Mouse (Mus musculus) activated CD4-positive, CD25-positive, alpha-beta regulatory T cell, adult 4 months (primary cell): ENCODE measurements around the gene Spata45. TPM values are rescaled to one million over a fixed set of nuclear protein-coding genes. Genes with fewer than 3 reads are reported as not detected.

ENCODE experiments used
- ATAC-seq: one replicate; pipeline ENCODE4 v1.8.0; 2017
- polyA plus RNA-seq, 2 experiments: library from polyadenylated mRNA; unstranded; fragments of 100-300 nt; shearing (Covaris generic); gene quantifications; one replicate each; pipeline ENCODE4 v1.2.1; 2017

Spata45 gene
- polyA plus RNA-seq, 2 experiments from 2014 or later = not detected

DNA sequence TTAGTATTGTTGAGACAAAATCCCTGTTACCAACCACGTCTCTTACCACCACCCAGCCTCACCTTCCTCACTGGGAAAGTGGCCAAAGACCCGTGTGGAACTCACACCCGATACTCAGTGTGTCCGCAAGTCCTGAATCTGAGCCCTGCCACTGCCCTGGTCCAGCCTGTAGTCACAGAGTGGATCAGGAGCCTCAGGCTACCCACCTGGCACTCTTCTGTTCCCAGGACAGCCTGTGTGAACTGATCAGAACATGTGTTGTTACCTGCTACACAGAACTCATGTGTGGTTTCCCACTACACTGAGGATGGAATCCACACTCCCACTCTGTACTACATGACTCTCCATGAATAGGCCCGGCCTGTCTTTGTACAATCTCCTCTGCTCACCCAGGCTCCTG is 5.7 kb downstream of the Spata45 start:
- no peak for ATAC-seq

DNA sequence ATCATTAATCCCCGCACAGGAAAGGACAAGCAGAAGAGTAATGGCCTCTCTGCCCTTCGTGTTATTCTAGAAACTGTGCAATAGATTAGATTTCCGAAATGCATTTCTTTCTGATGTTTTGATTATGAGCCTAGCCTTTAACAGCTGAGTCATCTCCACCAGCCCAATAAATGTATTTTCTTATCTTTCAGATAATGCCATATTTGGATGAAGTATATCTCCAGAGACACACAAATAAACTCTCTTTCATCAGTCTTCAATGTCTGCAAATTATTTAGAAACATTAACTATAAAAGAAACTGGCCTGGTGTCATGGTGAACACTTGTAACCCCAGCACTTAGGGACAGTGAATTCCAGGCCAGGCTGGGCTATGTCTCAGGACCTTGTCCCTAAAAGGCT is 6.2 kb downstream of the Spata45 start:
- ATAC-seq = no peak

DNA sequence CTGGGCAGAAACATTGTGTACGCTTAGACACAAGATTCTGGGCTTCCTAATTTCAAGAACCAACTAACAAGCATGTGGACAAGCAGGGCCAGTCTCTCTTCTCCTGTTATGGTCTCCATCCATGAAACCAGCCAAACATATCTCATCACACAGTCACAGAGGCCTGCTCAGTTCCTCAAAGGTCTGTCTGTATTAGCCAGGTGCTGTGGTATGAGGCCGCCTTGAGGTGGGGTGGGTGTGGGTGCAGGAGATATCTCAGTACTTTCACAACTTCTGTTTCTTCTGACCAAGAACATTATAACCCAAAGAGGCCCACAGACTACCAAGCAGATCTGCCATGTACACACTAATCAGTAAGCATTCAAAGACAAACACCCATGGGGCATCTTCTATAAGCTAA is 8.8 kb downstream of the Spata45 start:
- ATAC-seq = no peak

DNA sequence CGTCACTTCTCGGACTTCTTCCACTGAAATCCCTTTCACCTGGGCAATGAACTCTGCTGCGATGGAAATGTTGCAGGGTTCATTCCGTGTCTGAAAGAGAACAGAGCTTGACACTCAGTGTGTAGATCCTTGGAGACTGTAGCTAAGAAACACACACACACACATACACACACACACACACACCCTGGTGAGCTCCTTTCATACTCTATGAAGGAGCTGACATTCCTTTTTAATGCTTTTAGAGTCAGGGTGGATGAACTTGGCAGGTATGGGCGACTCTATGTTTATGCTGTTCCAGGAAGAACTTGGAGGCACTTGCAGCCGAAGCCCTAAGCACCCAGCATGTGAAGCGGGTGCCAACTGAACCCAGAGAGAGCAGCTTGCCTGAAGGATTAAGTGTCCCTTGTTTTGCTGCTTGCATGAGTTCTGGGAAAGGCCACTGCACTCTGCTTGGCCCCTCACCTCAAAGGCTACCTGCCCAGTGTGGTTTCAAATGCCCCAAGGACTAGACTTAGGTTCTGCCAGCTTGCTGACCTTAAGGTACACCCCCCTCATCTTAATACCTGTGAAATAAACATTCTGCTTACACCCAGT is 9.9 kb downstream of the Spata45 start:
- ATAC-seq = no peak

DNA sequence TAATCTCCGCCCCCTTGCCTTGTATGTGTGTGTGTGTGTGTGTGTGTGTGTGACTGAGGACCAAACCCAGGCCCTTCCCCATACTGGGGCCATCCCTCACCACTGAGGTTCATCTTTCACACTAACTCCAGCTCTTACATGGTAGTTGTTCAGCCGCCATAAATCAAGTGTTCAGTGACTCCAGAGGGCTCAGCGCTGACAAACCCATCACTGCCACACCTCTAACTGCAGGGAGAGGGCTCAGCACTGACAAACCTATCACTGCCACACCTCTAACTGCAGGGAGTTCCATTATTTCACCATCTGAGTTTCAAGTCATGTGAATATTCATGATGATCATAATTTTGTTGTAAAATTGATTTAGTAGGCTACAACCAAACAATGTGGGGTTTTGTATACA is 17.1 kb downstream of the Spata45 start:
- ATAC-seq = no peak

DNA sequence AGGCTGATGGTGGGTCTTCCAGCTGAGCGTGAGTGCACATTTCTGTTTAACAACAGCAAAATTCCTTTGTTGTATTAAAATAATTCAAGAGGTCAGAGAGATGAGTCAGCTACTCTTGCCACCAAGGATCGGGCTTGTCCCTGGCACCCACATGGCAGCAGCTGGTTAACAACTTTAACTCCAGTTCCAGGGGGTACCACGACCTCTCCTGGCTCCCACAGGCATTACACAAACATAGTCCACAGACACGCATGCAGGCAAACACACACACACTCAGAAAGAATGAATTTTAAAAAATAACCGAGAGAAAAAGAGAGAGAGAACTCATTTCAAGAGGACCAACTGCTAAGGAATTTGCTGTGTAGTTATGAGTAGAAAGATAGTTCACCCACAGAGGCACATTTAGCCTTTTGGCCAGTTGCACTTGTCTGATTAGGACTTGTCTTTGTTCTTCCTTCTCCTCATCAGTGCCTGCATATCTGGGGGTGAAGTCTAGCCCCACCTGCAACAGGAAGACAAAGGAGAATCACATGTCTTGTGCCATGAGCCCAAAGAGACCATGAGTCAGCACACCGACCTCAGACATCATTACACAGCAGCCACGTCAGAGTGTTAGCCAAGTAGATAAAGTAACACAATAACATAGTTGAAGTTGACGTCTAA is 18.6 kb downstream of the Spata45 start:
- ATAC-seq = no peak

DNA sequence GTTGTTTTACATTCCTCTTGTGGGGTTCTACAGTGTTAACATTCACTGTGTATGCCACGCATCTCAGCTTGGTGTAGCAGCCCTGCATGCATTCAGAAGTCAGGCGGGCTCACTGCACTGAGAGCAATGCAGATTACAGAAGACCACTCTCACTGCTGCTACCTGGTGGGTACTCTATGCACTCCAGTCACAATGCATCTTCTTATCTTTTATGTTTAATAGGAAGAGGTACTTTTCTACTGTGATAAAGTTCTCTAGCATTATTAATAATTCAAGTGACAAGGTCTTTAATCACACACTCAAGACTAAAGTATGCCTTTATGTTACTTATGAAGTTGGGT is 19.1 kb downstream of the Spata45 start:
- ATAC-seq = no peak

DNA sequence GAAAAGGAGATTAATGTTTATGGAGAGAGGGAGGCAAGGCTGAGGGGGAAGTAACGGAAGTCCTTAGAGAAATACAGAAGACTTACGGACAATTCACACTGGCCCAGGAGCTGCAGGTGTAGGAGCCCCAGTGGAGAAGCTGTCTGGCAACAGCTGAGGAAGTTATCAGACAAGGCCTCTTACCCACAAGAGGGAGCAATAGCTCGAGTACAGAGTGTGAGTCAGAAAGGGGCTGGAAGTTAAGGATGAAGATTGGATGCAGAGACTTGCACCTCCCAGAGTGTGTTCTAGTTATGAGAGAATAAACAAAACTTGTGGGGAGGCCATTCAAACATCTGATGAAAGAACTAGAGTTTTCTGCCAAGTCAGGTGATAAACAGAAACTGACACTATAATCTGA is 21.0 kb downstream of the Spata45 start:
- ATAC-seq = no peak

DNA sequence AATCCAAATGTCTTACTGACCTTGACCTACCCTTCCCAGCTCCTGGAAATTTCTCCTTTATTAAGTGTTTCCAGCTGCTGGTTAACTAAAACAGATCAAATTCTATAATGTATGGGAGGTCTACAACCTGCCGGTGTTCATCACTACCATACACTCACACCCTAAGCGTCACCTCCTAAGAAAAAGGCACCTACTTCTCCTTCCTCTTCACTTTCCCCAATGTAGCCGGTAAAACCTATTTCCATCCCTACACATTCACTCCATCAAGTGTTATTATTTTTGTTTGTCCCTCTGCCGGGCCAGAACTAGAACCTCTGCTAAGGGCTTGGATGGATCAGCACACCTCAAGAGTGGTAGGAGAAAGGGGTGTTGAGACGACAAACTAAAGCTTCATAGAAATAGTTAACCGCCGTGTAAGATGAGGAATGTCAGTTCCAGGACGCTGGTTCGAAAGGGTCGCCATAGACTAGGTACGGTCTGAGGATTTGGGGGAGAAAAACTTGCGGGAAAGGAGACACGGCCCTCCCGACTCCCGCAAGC is 25.9 kb downstream of the Spata45 start:
- ATAC-seq = peak; percentile 33

DNA sequence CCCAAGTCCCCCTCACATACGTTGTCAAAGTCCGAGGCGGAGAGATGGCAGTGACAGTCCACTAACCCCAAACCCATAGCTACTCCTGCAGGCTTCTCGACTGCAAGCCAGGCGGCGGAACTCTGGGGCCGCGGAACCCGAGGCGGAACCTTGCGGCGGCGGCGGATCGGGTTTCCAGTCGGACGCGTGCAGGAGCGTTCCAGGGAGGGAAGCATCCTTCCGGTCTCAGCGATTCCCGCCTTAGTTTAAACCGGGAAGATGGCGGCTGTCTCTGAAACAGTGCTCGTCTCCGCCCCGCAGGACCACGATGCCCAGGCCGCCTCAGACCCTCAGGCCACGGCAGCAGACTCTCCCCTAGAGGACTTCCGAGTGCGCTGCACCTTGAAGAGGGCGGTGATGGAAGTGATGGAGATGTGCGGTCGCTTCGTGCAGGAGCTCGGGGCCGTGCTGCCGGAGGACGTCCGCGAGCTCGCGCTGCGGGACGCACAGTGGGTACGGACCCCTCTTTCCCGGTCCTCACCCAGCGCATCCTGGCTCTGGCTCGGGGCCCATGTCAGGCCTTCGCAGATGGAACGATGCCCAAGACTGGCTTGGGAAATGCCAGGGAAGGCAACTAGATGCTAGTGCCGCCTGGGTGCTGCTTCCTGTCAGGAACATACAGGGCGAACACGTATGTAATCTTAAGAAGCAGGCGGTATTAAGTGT is 26.5 kb downstream of the Spata45 start, which contains the start of the genes Tatdn3 and Nsl1:
Gene Tatdn3 (minus strand): TSS at position 152 of the 705 bp plus-strand sequence.
Gene Nsl1 (plus strand): TSS at position 232 of the 705 bp plus-strand sequence.
- ATAC-seq = peak; percentile 90

DNA sequence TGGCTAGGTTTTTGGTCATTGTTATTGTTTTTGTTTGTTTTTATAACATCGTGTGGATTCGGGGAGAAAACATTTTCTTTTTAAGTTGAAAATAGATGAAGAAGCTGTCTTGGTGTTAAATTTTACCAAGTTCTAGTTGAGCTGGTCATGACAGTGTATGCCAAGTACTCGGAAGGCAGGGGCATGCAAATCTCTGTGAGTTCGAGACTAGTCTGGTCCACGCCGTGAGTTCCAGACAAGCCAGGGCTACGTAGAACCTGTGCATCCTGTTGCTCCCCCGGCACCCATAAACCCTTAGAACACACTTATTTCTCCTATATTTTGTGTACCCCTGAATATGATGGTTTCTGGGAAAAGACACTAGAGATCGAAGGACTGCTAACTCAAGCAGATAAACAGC is 27.3 kb downstream of the Spata45 start:
- ATAC-seq = no peak

DNA sequence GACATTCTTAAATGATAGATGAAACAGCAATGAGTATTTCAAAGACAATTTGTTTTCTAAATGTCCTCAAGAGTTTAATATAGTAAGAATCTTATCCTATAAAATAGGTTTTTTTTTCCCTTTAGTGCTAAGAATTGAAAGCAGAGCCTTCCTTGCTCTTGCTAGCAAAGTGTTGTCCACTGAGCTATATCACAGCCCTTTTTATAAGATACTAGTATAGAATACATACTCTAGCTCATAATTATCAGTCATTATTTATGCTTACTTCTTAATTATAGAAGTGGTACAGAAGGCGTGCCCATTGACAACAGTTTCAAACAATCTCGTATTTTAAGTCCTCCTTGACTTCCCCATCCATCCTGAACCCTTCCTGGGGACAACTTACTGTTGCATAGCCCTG is 28.1 kb downstream of the Spata45 start:
- ATAC-seq = no peak

DNA sequence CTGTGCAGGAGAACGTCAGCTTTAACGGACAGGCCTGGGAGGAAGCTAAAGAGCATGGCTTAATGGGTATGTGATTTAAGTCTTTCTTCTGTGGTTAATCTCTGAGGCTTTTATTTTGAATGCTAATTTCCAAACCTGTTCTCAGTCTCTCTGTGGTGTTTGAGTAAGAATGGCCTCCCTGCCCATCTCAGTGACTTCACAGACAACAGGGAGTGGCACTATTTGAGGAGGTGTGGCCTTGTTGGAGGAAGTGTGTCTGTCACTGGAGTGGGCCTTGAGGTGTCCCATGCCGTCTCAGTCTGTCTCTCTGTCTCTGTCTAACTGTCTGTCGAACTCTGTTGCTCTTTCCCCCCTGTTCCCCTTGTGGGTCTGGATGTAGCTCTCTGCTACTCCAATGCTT is 28.7 kb downstream of the Spata45 start:
- ATAC-seq = no peak

DNA sequence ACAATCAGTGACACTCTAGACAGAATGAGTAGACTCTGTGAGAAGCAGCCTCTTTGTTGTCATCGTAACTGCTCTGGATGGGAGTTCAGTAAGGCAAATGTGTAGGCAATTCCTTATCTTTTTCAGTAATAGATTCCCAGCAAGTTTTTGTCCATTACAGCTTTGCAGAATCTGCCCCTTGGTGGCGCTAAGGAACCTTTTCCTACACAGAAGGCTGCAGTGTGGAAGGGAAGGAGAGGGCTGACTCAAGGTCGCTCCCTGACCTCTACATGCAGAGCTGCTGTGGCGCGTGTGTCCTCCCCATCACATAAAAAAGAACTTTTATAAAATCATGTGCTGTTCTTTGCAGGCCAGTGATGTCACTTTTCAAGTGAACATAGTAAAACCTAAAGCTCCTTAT is 31.9 kb downstream of the Spata45 start:
- ATAC-seq = no peak

DNA sequence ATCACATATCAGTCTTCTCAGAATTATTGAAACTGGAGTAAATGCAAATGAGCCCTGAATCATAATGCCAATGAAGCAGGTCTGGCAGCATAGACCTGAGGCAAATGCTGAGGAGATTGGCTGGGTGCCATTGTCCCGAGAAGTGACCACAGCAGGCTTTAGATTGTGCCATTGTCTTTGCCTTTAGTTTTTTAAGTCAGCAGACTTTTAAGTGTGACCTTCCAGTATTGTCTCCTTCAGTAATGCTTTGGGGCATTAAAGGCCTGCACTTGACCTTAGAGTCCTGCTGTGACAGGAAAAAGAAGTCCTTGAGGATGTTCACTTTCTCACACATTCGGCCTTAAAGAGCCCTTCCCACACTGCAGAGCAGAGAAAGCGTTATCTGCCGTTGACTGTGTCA is 33.8 kb downstream of the Spata45 start:
- ATAC-seq = no peak

DNA sequence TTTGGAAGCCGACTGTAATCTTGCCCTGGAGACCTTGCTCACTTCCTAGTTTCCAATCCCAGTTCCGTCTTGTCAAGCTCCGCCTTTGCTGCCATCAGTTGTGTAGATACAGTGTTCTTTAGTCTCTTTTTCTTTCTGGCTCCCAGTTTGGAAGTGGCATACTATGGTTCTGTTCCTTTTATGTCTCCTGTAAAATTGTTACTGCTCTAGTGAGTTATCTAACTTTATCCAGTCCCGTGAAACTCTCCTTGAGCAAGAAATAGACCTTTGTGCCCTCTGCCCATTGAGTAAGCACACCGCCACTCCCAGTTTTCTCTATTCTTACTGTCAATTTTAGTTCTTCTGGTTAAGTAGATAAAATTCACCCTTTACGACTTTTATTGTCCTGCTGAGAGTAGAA is 35.2 kb downstream of the Spata45 start:
- ATAC-seq = no peak

DNA sequence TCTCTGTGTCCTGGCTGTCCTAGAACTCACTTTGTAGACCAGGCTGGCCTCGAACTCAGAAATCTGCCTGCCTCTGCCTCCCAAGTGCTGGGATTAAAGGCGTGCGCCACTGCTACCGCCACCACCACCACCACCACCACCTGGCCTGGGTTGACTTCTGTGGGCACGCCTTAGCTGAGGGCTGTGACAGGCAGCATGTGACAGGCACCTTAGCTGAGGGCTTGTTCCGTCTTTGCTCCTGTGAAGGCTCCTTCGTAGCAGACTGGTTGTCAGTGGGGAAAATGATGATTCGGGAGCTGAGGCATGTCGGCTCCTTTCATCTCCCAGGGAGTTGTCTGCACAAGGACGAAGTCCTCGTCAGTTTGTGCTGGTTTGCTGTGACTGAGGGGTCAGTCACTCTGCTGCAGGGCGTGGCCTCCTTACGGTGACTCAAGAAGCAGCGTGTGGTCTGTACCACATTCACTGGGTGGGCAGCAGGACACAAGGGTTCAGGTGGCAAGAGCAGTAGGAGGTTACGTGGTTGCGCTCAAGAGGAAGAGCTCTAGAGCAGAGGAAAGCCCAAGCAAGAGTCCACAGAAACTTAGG is 36.0 kb downstream of the Spata45 start:
- ATAC-seq = no peak

DNA sequence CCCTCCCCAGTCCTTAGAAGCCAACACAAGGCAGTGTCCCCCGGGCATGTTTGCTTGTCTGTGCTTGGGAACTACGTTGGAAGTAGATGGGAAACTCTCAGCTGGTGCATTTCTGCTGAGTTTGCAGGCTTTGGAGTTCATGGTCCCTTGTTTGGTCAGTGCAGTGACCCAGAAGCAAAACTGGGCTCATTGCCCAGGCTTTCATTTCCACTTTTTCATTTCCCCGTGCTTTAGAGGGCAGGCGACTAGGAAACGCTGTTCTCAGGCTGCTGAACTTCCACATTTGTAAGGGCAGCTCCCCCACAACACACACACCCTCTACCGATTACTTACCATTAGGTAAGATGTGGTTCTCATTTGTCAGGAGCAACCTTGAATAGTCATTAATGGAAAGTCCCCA is 36.6 kb downstream of the Spata45 start:
- no peak for ATAC-seq

DNA sequence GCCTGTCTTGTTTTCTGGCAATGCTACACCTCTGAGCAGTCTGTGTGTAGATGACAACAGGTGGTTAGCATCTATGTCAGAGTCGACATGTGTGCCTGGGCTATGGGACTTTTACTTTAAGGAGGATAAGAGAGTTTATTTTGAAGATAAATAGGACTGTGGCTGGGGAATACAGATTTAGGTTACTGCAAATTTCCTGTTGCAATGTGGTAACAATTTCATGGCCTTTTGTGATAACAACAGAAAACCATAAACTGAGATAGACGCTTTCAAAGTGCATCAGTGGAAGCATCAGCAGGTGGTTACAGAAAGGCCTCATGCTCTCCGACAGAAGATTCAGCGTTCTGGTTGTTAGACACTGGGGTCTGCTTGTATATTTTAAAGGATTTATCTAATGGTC is 37.0 kb downstream of the Spata45 start:
- no peak for ATAC-seq

DNA sequence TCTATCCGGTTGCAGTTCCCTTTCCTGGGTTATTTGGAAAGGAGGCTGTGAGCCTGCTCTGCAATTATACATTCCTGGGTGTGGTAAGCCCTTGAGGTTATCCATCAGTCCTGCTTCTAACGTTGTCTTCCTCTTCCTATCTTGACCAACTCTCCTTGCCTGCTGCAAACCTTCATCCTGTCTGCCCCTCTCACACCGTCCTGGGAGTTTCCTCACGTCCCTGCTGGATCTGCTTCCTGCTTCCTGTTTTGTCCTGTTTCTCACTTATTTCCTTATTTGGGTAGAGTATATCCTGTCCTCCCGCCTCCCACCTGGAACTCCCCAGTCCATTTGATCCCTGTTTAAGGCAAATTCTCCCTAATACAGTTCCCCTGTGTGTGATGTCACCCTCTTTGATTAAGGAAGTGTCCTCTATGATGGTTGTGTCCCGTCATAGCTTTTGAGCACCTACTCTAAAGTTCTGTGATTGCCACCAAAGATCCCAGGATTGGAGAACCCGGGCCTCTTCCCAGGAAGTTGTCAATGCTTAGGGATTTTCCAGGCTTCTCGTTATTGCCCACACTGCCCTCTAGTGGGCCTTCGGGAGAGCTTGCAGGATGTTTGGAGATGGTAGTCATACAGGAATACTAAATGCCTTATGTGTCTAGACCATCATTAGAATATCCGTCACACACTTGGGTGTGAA is 38.9 kb downstream of the Spata45 start:
- peak; percentile 32 for ATAC-seq

DNA sequence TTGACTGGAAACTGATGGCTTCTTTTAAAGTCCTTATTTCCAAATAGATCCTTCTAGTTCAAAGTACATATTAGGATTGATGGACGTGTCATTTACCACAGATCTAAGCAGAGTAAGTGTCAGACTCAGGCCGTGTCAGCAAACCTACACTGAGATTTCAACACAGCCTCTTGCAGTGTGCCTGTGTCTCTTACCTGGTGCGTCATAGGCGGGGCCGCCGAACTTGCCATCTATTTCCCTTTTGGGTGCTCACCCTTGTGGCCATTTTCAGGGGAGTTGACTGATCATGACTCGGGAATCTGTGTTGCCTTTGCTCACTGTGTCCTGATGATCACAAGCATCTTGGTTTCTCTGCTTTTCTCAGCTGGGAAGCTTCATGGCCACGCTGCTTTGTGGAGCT is 46.8 kb downstream of the Spata45 start:
- ATAC-seq = no peak

DNA sequence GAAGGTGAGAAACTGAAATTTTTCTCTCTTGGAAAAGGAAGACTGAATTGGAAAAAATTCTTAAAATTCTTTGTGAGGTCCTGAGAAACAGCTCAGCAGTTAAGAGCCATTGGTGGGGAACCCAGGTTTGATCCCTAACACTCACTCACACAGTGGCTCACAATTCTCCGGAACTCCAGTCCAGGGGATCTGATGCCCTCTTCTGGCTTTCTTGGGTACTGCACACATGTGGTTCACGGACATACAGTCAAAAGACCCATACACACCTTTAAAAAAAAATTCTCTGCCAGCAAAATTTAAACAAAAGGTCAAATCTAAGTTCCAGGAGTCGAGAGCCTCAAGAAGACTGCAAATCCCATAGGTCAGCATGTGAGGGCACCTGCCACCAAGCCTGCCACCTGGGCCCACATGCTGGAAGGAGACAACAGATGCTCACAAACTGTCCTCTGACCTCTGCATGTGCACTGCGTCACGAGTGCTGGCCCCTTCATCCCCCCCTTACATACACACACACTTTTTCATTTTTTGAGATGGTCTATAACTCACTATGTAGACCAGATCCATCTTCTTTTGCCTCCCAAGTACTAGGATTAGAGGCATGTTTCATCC is 48.6 kb downstream of the Spata45 start:
- ATAC-seq = peak; percentile 71

DNA sequence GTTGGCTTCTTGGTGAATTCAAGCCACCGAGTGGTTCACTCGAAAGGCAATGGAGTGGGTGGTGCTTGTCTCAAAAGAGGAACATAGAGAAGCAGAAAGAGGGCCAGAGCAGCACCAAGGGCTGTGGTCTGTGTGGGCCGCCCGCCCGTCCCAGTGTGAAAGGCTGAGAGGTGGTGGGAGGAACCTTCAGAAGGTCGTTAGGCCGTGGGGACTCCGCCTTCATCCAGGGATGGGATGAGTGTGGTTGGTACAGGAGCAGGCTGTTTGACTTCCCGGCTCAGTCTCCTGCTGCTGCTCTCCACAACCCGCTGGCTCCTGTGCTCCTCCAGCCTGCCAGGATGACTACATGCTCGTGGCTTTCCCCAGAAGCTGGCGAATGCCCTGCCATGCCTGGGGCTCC is 49.2 kb downstream of the Spata45 start:
- ATAC-seq = no peak
